Mouse (Mus musculus) retina, embryonic 14.5 days (tissue): ENCODE results near the gene Neurod6.

ENCODE experiments used
- DNase-seq: peaks from one replicate; pipeline ENCODE4 v3.0.0-alpha.2; 2015; ENCODE audit warnings: low spot score

The Neurod6 gene

GRCm38 (mm10) chr6:55646824-55647560 is 34.1 kb downstream of the Neurod6 start:
- DNase-seq: peak; percentile 37

- DNase-seq: peak; percentile 43
These were observed 34.8 kb downstream of the Neurod6 start for GRCm38 (mm10) chr6:55646111-55646823.

GRCm38 (mm10) chr6:55634662-55635061 is 46.4 kb downstream of the Neurod6 start:
- no peak for DNase-seq
